Mouse (Mus musculus): ENCODE measurements around the gene Poc1b. TPM values are rescaled to one million over a fixed set of nuclear protein-coding genes. Genes with fewer than 3 reads are reported as not detected.

Gene Poc1b
- 3.8 and 7.5 TPM in 2 replicates for polyA plus RNA-seq (2012; rRNA removed; ENCODE audit: low replicate concordance)

DNA sequence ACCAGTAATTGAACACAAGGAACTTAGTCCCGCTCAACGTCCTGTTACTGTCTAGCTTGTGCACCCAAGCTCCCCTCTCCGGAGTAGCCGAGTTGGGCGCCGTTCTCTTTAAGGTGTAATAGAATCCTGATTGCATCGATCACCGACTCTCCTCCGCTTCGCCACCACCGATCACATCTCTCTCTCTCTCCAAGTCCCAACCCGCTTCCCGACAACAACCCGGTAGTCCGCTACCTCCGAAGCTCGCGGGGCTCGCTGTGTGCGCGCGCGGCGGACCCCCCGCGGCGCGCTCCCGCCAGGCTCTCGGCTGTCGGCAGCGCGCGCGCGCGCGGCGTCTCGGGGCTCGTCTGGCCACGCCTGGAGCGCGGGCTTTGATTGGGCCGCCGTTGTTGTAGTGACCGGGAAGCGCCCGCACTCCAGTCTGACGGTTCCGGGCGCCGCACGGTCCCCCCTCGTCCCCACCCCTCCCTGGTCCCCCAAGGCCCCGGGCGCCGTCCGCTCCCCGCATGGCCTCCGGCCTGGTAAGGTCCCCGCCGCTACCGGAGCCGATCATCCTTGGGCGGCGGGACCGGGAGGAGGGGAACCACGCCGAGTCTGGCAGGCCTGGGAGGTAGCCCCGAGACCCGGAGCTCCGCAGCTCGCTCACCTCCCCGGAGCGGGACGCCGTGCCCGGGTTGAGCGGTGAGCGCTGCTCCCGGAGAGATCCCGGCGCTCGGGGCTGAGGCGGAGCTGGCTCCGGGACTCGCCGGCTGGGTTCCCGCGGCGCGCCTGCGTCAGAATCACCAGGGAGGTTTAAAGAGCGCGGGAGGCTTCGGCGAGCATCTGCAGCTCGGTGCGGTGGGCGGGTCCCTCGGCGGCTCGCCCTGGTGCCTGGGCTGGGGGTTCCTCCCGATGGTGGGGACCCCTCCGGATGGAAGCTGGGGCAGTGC lies at the start of gene Poc1b:
Poc1b (plus strand) TSS at position 334 of the 929 bp plus-strand sequence.

DNA sequence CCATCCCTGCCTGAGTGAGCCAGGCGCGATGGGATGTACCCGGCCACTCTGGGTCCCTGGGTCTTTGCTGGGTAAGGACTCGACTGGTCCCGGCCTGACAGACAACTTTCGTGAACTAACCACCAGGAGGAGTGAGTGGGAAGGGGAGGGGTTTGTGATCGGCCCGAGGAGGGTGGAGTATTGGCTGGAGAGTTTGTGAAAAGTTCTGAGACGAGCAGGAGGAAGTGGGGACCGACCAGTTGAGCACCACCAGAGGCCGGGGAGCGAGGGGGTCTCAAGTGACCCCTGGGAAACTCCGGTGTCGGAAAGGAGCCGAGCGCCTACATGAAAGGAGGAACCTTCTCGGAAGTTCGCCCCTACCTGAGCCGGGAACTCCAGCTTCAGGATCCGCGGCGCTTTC lies 1.1 kb downstream of the Poc1b start, which contains the start of gene Galnt4:
Galnt4 (plus strand) TSS at position 196 of the 400 bp plus-strand sequence.

DNA sequence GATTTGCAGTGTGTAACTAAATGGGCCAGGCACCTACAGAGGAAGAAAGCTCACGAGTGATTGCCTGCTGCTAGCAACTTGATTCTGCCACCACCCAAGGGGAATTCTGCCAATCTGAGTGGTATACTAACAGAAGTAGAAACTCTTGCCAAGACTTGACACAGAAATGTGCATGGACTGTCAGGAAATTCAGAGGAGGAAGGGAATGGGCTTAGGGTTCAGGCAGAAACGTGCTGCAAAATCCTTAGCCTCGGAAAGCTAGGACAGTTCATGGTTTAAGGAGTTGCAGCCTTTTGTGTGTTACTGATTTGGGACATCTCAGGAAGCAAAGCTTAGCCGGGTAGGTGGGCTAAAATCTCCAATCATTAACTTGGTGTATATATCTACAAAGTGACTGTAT lies 19.4 kb downstream of the Poc1b start, which contains the start of gene Phxr2:
Phxr2 (minus strand) TSS at position 101 of the 400 bp plus-strand sequence.

Other genes starting within 250 kb of the Poc1b start
- gene Atp2b1, start 192.6 kb upstream of the Poc1b start, polyA plus RNA-seq (2012; rRNA removed; ENCODE audit: low replicate concordance), result 8.0 and 17.0 TPM in 2 replicates
- 1.3 and 1.4 TPM in 2 replicates for gene Galnt4, start 1.1 kb downstream of the Poc1b start, polyA plus RNA-seq (2012; rRNA removed; ENCODE audit: low replicate concordance)
- not detected in 2 replicates for gene Phxr2, start 19.3 kb downstream of the Poc1b start, polyA plus RNA-seq (2012; rRNA removed; ENCODE audit: low replicate concordance)
- gene Dusp6, start 156.2 kb downstream of the Poc1b start, polyA plus RNA-seq (2012; rRNA removed; ENCODE audit: low replicate concordance), result 44.4 and 49.0 TPM in 2 replicates